Mouse (Mus musculus) limb, embryonic 13.5 days (tissue): ENCODE measurements around the gene Gpm6b. TPM values are rescaled to one million over a fixed set of nuclear protein-coding genes. Genes with fewer than 3 reads are reported as not detected.

Experiments
- ATAC-seq: fragments of 200-750 bp; cut with Nextera tagmentation; 2 replicates; pipeline ENCODE4 v1.8.0; 2017; ENCODE audit warnings: low read depth, moderate number of reproducible peaks, moderate TSS enrichment; ENCODE audit not compliant: low FRiP score
- H3K27ac ChIP-seq: fragments of 300-500 bp; sonication (generic); 2 replicates; pipeline ENCODE4 v1.5.1; 2015; ENCODE audit warnings: inconsistent platforms, mild to moderate bottlenecking, moderate library complexity
- H3K27me3 ChIP-seq: fragments of 300-500 bp; sonication (generic); 2 replicates; pipeline ENCODE4 v1.6.1; 2015; ENCODE audit warnings: mild to moderate bottlenecking, inconsistent platforms
- H3K36me3 ChIP-seq: fragments of 300-500 bp; sonication (generic); 2 replicates; pipeline ENCODE4 v1.6.1; 2015; ENCODE audit warnings: inconsistent platforms, mild to moderate bottlenecking, moderate library complexity
- H3K4me1 ChIP-seq: fragments of 300-500 bp; sonication (generic); 2 replicates; pipeline ENCODE4 v1.6.1; 2015; ENCODE audit warnings: inconsistent platforms
- H3K4me2 ChIP-seq: fragments of 300-500 bp; sonication (generic); replicated peaks from 2 replicates; pipeline ENCODE4 v1.6.1; 2015; ENCODE audit warnings: inconsistent platforms, mild to moderate bottlenecking, moderate library complexity
- H3K4me3 ChIP-seq: fragments of 300-500 bp; sonication (generic); 2 replicates; pipeline ENCODE4 v1.5.1; 2015; ENCODE audit warnings: moderate library complexity, mild to moderate bottlenecking, inconsistent platforms
- H3K9ac ChIP-seq: fragments of 300-500 bp; sonication (generic); 2 replicates; pipeline ENCODE4 v1.6.1; 2015; ENCODE audit warnings: mild to moderate bottlenecking, inconsistent platforms
- H3K9me3 ChIP-seq: fragments of 300-500 bp; sonication (generic); 2 replicates; pipeline ENCODE4 v1.6.1; 2016; ENCODE audit warnings: inconsistent platforms
- WGBS: fragments of 180-500 bp; shearing (Covaris S2); methylation state at CpG from one replicate; pipeline ENCODE4 v1.1.7; 2015; 5-methylcytosine and 5-hydroxymethylcytosine counted together
- polyA plus RNA-seq: library from polyadenylated mRNA; unstranded; fragments of >200 nt; fragmentation: Nextera tagmentation; extraction: Ambion mirVana; gene quantifications from 2 replicates; pipeline ENCODE4 v1.2.1, GENCODE M21; 2015

The Gpm6b gene
- polyA plus RNA-seq, 1 experiment from 2014 or later = 23.4 TPM

- H3K9ac ChIP-seq = no peak overlapping the region
- H3K4me1 ChIP-seq = no peaks in the 10 kb centered on the region
- H3K4me2 ChIP-seq = no peak overlapping the region
- no peak overlapping the region for H3K27ac ChIP-seq
- WGBS = 82% methylated on average over 6 of the region's 6 CpGs
- H3K36me3 ChIP-seq = no peaks in the 10 kb centered on the region
- H3K9me3 ChIP-seq = no peaks in the 10 kb centered on the region
- no peak for ATAC-seq
- peaks cover 24% of the 10 kb centered on the region for H3K27me3 ChIP-seq
- H3K4me3 ChIP-seq = no peak overlapping the region
These were observed 103.1 kb downstream of the Gpm6b start for GRCm38 (mm10) chrX:166341795-166342194.

- ATAC-seq = no peak
- 31% methylated on average over 10 of the region's 10 CpGs for WGBS
- H3K4me3 ChIP-seq = peak overlapping the region; percentile 10; the same call in 1 of the 2 replicates
These were observed 105.7 kb downstream of the Gpm6b start for GRCm38 (mm10) chrX:166344228-166345015.

GRCm38 (mm10) chrX:166348086-166348485 is 109.4 kb downstream of the Gpm6b start:
- Histone ChIP-seq H3K27me3 (peaks cover 23% of the 10 kb centered on the region; the same call in 1 of the 2 replicates), H3K4me3 (no peak overlapping the region), H3K36me3 (no peaks in the 10 kb centered on the region), H3K4me1 (no peaks in the 10 kb centered on the region), H3K9me3 (no peaks in the 10 kb centered on the region), H3K9ac (no peak overlapping the region), H3K27ac (no peak overlapping the region), H3K4me2 (no peak overlapping the region)
- 77% methylated on average over 6 of the region's 6 CpGs for WGBS
- ATAC-seq = no peak

More at GRCm38 (mm10) chrX:166344228-166345015, 105.7 kb downstream of the Gpm6b start:
- H3K4me2 ChIP-seq = peak overlapping the region; percentile 46
- no peak overlapping the region for H3K27ac ChIP-seq
- no peak overlapping the region for H3K9ac ChIP-seq
- H3K9me3 ChIP-seq = no peaks in the 10 kb centered on the region
- no peaks in the 10 kb centered on the region for H3K4me1 ChIP-seq
- H3K36me3 ChIP-seq = no peaks in the 10 kb centered on the region
- peaks cover 15% of the 10 kb centered on the region; the same call in 1 of the 2 replicates for H3K27me3 ChIP-seq

GRCm38 (mm10) chrX:166348634-166349033 is 109.9 kb downstream of the Gpm6b start:
- no peak for ATAC-seq
- Histone ChIP-seq H3K9ac (no peak overlapping the region), H3K4me3 (no peak overlapping the region), H3K27me3 (peaks cover 23% of the 10 kb centered on the region; the same call in 1 of the 2 replicates), H3K27ac (no peak overlapping the region), H3K9me3 (no peaks in the 10 kb centered on the region), H3K4me2 (no peak overlapping the region), H3K4me1 (no peaks in the 10 kb centered on the region), H3K36me3 (no peaks in the 10 kb centered on the region)
- 76% methylated on average over 4 of the region's 4 CpGs for WGBS

- WGBS = 25% methylated on average over 6 of the region's 6 CpGs
- no peak overlapping the region for H3K9ac ChIP-seq
- H3K9me3 ChIP-seq = no peaks in the 10 kb centered on the region
- H3K36me3 ChIP-seq = no peaks in the 10 kb centered on the region
- H3K4me2 ChIP-seq = no peak overlapping the region
- no peak overlapping the region for H3K27ac ChIP-seq
- peaks cover 25% of the 10 kb centered on the region; the same call in 1 of the 2 replicates for H3K27me3 ChIP-seq
- ATAC-seq = no peak
- H3K4me1 ChIP-seq = no peaks in the 10 kb centered on the region
- H3K4me3 ChIP-seq = no peak overlapping the region
These were observed 113.1 kb downstream of the Gpm6b start for GRCm38 (mm10) chrX:166351790-166352189.

GRCm38 (mm10) chrX:166353412-166353811 is 114.7 kb downstream of the Gpm6b start:
- Histone ChIP-seq H3K27ac (no peak overlapping the region), H3K36me3 (no peaks in the 10 kb centered on the region), H3K4me2 (no peak overlapping the region), H3K4me3 (no peak overlapping the region), H3K9ac (no peak overlapping the region), H3K27me3 (peaks cover 29% of the 10 kb centered on the region; the same call in 1 of the 2 replicates), H3K9me3 (no peaks in the 10 kb centered on the region), H3K4me1 (no peaks in the 10 kb centered on the region)
- no peak for ATAC-seq
- 61% methylated on average over 2 of the region's 2 CpGs for WGBS

- Histone ChIP-seq H3K27me3 (peaks cover 38% of the 10 kb centered on the region; the same call in 1 of the 2 replicates), H3K4me2 (no peak overlapping the region), H3K36me3 (no peaks in the 10 kb centered on the region), H3K4me1 (no peaks in the 10 kb centered on the region), H3K4me3 (no peak overlapping the region), H3K27ac (no peak overlapping the region), H3K9ac (no peak overlapping the region), H3K9me3 (no peaks in the 10 kb centered on the region)
- no peak for ATAC-seq
- 76% methylated on average over 1 of the region's 1 CpGs for WGBS
These were observed 116.2 kb downstream of the Gpm6b start for GRCm38 (mm10) chrX:166354913-166355312.

- no peak overlapping the region for H3K27ac ChIP-seq
- no peak overlapping the region for H3K4me3 ChIP-seq
- 92% methylated on average over 3 of the region's 3 CpGs for WGBS
- peaks cover 34% of the 10 kb centered on the region; the same call in 1 of the 2 replicates for H3K27me3 ChIP-seq
- no peaks in the 10 kb centered on the region for H3K9me3 ChIP-seq
- H3K36me3 ChIP-seq = no peaks in the 10 kb centered on the region
- H3K4me2 ChIP-seq = no peak overlapping the region
- no peak for ATAC-seq
- no peaks in the 10 kb centered on the region for H3K4me1 ChIP-seq
- no peak overlapping the region for H3K9ac ChIP-seq
These were observed 117.6 kb downstream of the Gpm6b start for GRCm38 (mm10) chrX:166356276-166356675.

- no peak for ATAC-seq
- no peak overlapping the region for H3K4me2 ChIP-seq
- H3K27me3 ChIP-seq = peaks cover 43% of the 10 kb centered on the region; the same call in 1 of the 2 replicates
- no peaks in the 10 kb centered on the region for H3K36me3 ChIP-seq
- H3K9ac ChIP-seq = no peak overlapping the region
- no peak overlapping the region for H3K4me3 ChIP-seq
- H3K27ac ChIP-seq = no peak overlapping the region
- no peaks in the 10 kb centered on the region for H3K9me3 ChIP-seq
- 70% methylated on average over 2 of the region's 2 CpGs for WGBS
- no peaks in the 10 kb centered on the region for H3K4me1 ChIP-seq
These were observed 120.2 kb downstream of the Gpm6b start for GRCm38 (mm10) chrX:166358955-166359354.

- no peak overlapping the region for H3K27ac ChIP-seq
- H3K4me3 ChIP-seq = no peak overlapping the region
- H3K9me3 ChIP-seq = no peaks in the 10 kb centered on the region
- peaks cover 43% of the 10 kb centered on the region; the same call in 1 of the 2 replicates for H3K27me3 ChIP-seq
- WGBS = 73% methylated on average over 2 of the region's 2 CpGs
- no peaks in the 10 kb centered on the region for H3K4me1 ChIP-seq
- ATAC-seq = no peak
- H3K4me2 ChIP-seq = no peak overlapping the region
- no peak overlapping the region for H3K9ac ChIP-seq
- H3K36me3 ChIP-seq = no peaks in the 10 kb centered on the region
These were observed 121.3 kb downstream of the Gpm6b start for GRCm38 (mm10) chrX:166359927-166360440.

GRCm38 (mm10) chrX:166360455-166360854 is 121.7 kb downstream of the Gpm6b start:
- Histone ChIP-seq H3K9ac (no peak overlapping the region), H3K4me3 (no peak overlapping the region), H3K4me1 (no peaks in the 10 kb centered on the region), H3K27me3 (peaks cover 43% of the 10 kb centered on the region; the same call in 1 of the 2 replicates), H3K36me3 (no peaks in the 10 kb centered on the region), H3K4me2 (no peak overlapping the region), H3K9me3 (no peaks in the 10 kb centered on the region), H3K27ac (no peak overlapping the region)
- no peak for ATAC-seq
- WGBS = 83% methylated on average over 4 of the region's 4 CpGs

- H3K36me3 ChIP-seq = no peaks in the 10 kb centered on the region
- no peaks in the 10 kb centered on the region for H3K4me1 ChIP-seq
- WGBS = 83% methylated on average over 8 of the region's 8 CpGs
- ATAC-seq = no peak
- H3K4me2 ChIP-seq = no peak overlapping the region
- H3K4me3 ChIP-seq = no peak overlapping the region
- no peaks in the 10 kb centered on the region for H3K9me3 ChIP-seq
- no peak overlapping the region for H3K27ac ChIP-seq
- H3K9ac ChIP-seq = no peak overlapping the region
- H3K27me3 ChIP-seq = peaks cover 45% of the 10 kb centered on the region; the same call in 1 of the 2 replicates
These were observed 126.9 kb downstream of the Gpm6b start for GRCm38 (mm10) chrX:166365458-166366213.
